9 mouse cellular contexts compared by ENCODE assay signal in the genomic region with DNA sequence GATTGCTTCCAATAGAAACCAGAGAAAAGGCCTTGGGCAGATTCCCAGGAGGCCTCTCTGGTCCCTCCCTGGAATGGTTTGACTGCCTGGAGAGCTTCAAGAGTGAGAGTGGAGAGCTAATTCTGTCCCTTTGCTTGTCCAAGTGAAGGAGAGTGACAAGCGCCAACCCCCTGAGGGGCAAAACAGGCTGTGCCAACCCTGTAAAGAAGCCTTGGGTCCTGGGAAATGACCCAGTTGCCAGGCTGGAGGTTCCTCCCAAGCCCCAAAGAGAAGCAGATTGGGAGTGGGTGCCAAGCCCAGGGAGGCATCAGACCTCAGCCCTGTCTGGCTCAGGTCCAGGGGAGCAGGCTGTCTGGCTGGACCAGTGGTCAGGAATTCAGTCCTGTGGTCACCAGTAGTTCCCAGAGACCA. TPM values are rescaled to one million over a fixed set of nuclear protein-coding genes. Genes with fewer than 3 reads are reported as not detected.
DNase-seq lines count a peak whose midpoint lies in the region; ATAC-seq and TF ChIP-seq lines count a peak whose summit lies in the region.
"Had no signal": no experiment of that assay in that cellular context is flagged by ENCODE, and none has a peak within 500 bp of the region (broad histone marks: within the 10 kb centered on the region; RNA-seq: fewer than 3 reads in every experiment).

No protein-coding gene starts in this region.

- TF ChIP-seq CTCF in kidney, adult 2 months (conservative IDR thresholded peaks at IDR 0.05; ENCODE audit: insufficient read depth, insufficient read length, low read depth, low read length), result no peak

- no peaks in the 10 kb centered on the region for H3K9me3 ChIP-seq in hindbrain, embryonic 15.5 days
- no peaks in the 10 kb centered on the region for H3K9me3 ChIP-seq in hindbrain, embryonic 10.5 days

- intact Hi-C loops in left cerebral cortex, postnatal 4 days (cut with DNase I), result no loop called here

- TF ChIP-seq POLR2A in kidney, adult 2 months (IDR thresholded peaks at IDR 0.05; ENCODE audit: low read depth, low read length), result no peak

- no peak for DNase-seq in hindbrain, embryonic 10.5 days (ENCODE audit: low spot score)
- DNase-seq in cerebellum, adult 9-11 months, result peak; percentile 85
- peak; percentile 97 for DNase-seq in kidney, adult 2 months
- peak; percentile 88 for DNase-seq in left cerebral cortex, postnatal 4 days
- DNase-seq in right cerebral cortex, adult 2 months (ENCODE audit: low spot score in 2 of 2), result peak; percentile 38 to 62

- ATAC-seq in hindbrain, embryonic 15.5 days (ENCODE audit: low FRiP score, low read depth), result peak; percentile 89
- peak; percentile 20 for ATAC-seq in granulocyte monocyte progenitor cell, adult 5-6 weeks (replicated peaks; ENCODE audit: poor library complexity, severe bottlenecking)
- ATAC-seq in megakaryocyte progenitor cell, adult 5-6 weeks (replicated peaks; ENCODE audit: poor library complexity), result no peak

- H3K4me2 ChIP-seq in hindbrain, embryonic 15.5 days, result no peak overlapping the region

- H3K27ac ChIP-seq in hindbrain, embryonic 15.5 days (replicated peaks), result peak overlapping the region; percentile 72
- no peak overlapping the region for H3K27ac ChIP-seq in hindbrain, embryonic 10.5 days
- H3K27ac ChIP-seq in kidney, adult 2 months (ENCODE audit: insufficient read depth, low read depth, low read length), result peak overlapping the region; percentile 75

- 65% methylated on average over 1 of the region's 1 CpGs for WGBS in hindbrain, embryonic 15.5 days
- 97% methylated on average over 1 of the region's 1 CpGs for WGBS in hindbrain, embryonic 10.5 days
- 26% methylated on average over 1 of the region's 1 CpGs for WGBS in kidney, adult 2 months

- no peaks in the 10 kb centered on the region for H3K27me3 ChIP-seq in hindbrain, embryonic 15.5 days
- no peaks in the 10 kb centered on the region for H3K27me3 ChIP-seq in hindbrain, embryonic 10.5 days (ENCODE audit: insufficient read depth, poor library complexity, severe bottlenecking)
- no peaks in the 10 kb centered on the region for H3K27me3 ChIP-seq in kidney, adult 2 months (replicated peaks; ENCODE audit: control insufficient read depth, insufficient read depth, low read length)
- H3K27me3 ChIP-seq: CH12.LX had no signal

- H3K4me3 ChIP-seq in hindbrain, embryonic 15.5 days, result no peak overlapping the region
- no peak overlapping the region for H3K4me3 ChIP-seq in hindbrain, embryonic 10.5 days
- no peak overlapping the region for H3K4me3 ChIP-seq in kidney, adult 2 months (ENCODE audit: insufficient read depth, low read depth, low read length)

- H3K4me1 ChIP-seq in hindbrain, embryonic 15.5 days (replicated peaks), result 0 out of 2 replicates have a peak, but pooled peaks cover 6% of the 10 kb centered on the region
- H3K4me1 ChIP-seq in hindbrain, embryonic 10.5 days (replicated peaks), result 0 out of 2 replicates have a peak, but pooled peaks cover 3% of the 10 kb centered on the region
- H3K4me1 ChIP-seq in kidney, adult 2 months (ENCODE audit: control insufficient read depth, insufficient read depth, low read length), result peaks cover 14% of the 10 kb centered on the region

- H3K36me3 ChIP-seq in hindbrain, embryonic 15.5 days, result no peaks in the 10 kb centered on the region
- H3K36me3 ChIP-seq in hindbrain, embryonic 10.5 days, result no peaks in the 10 kb centered on the region
- H3K36me3 ChIP-seq in kidney, adult 2 months (ENCODE audit: control insufficient read depth, insufficient read depth, low read length), result no peaks in the 10 kb centered on the region; the same call in 1 of the 2 replicates

- no peak overlapping the region for H3K9ac ChIP-seq in hindbrain, embryonic 15.5 days

RNA-seq across cellular contexts. Expression of gene Dhrs3, which starts 37.2 kb away (rescaled TPM):
- 46.5 and 59.9 TPM in 2 replicates for polyA plus RNA-seq in hindbrain, embryonic 15.5 days (2015; fragmentation: Nextera tagmentation; extraction: Ambion mirVana)
- 11.7 and 11.8 TPM in 2 replicates for polyA plus RNA-seq in hindbrain, embryonic 10.5 days (2016; fragmentation: Nextera tagmentation; extraction: Ambion mirVana)
- 30.0 and 33.7 TPM in 2 replicates for total RNA-seq in granulocyte monocyte progenitor cell, adult 5-6 weeks (2014; fragmentation: Nextera tagmentation)
- 17.5 and 32.3 TPM in 2 replicates for total RNA-seq in granulocyte monocyte progenitor cell, adult 5-6 weeks (2017)
- polyA plus RNA-seq in kidney, adult 2 months (2012; rRNA removed), result 322 and 340 TPM in 2 replicates
- 10 to 100 TPM; 16.4 to 22.8 TPM for total RNA-seq in left cerebral cortex, postnatal 4 days (2021)
- 18.2 and 30.9 TPM in 2 replicates for total RNA-seq in megakaryocyte progenitor cell, adult 5-6 weeks (2015)
- total RNA-seq in megakaryocyte progenitor cell, adult 5-6 weeks (2017), result 26.4 and 27.2 TPM in 2 replicates
